Mouse (Mus musculus): ENCODE data around the gene Slc39a8.
A peak's percentile ranks its signal among the peaks of the same experiment; 100 is the strongest.

The Slc39a8 gene

DNA sequence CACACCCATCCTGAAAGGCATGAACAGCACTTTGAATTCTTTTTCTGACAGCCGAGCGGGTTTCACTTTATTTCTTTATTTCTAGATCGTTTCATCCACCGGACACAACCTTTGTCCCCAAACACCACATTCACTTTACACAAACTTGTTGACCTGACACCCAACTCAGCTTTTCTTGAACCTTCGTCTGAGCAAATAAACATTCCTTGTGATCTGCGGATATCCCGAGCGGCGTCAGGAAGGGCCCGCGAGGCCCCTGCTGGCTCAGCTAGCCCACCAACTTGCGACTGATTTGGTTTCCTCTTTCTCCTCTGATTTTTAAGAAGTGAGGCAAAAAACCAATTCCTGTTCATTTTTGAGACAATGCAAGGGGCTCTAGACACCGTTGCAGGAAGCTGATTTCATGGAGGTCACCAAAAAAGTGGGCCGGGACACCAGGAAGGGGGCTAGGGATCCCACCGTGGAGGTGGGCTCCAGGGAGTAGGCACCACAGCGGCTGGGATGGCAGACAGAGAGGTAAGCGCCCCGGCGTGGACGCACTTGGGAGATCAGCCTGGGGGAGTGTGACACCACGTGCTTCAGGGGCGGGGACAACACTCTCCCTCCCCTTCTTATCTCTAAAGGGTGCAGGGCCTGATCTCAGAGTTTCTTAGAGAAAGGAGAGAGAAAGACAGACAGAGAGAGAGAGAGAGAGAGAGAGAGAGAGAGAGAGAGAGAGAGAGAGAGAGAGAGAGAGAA is at the start of gene Slc39a8:
Slc39a8 (plus strand) TSS at position 264 of the 738 bp plus-strand sequence.
- DNase-seq, result peak; percentile 86 to 89

DNA sequence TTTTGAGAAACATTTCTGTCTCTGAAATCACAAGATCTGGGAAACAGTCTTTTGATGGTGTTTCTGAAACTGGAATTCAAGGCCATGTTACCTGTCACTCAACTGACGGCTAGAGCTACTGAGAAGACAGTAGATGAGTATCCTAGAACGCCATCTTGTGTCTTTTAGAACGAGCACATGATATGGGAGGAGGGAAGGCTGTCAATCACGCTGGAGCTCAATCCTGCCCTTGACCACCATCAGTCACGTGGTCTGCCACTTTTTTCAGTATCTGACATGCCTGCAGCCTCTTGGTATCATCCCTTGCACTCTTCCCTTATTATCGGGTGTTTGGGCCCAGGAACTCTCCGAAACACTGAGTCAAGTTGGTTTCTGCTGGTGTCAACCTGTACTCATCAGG is 40.0 kb upstream of the Slc39a8 start:
- no peak for DNase-seq

DNA sequence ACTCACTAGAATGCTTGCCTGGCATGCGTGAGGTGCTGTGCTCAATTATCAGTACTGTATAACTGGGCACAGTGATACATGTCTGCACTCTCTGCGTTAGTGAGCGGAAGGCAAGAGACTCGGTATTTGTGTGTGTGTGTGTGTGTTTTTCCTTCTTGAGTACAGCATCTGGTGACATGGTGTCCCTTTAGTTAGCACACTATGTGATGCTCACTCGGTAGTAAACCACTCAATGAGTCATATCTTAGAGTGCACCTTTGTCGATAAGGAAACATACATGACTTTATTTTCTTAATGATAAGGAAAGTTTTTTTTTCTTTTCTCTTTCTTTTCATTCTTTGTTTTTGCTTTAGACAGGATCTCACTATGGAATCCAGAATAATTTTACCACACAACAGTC is 29.0 kb upstream of the Slc39a8 start:
- DNase-seq, result no peak

DNA sequence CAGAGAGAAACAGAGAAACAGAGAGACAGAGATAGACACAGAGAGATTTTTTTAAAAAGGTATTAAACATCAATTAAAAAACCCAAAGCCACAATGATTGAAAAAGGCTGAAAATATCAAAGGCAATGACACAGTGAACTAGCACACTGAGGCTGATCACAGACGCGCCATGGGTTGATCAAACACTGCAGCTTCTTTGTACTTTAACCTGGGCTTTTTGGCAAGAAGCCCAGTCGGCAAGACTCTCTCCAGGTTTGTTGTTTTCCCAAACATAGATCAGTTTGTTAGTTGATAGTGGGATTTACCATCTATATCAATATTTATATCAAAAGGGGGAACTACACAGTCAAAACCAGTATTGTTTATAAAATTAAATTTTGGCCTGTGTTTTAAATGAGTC is 26.8 kb upstream of the Slc39a8 start:
- peak; percentile 33 to 55 for DNase-seq

DNA sequence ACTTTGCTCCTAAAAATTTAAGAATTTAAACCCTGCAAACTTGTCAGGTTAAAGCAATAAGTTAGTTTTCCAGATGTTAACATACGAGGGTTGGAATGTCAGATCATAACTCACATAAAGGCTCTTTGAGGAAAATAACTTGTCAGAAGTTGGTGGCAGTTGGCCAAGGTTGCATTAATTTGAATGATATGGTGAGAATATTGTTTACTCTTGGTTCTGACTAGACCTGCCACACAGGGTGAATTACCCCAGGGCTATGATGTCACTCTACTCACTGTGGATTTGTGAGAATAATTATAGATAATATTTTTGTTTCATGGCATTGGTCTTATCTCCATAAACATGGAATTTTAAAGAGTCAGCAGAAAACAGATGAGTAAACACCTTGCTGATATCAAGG is 26.4 kb upstream of the Slc39a8 start:
- no peak for DNase-seq

DNA sequence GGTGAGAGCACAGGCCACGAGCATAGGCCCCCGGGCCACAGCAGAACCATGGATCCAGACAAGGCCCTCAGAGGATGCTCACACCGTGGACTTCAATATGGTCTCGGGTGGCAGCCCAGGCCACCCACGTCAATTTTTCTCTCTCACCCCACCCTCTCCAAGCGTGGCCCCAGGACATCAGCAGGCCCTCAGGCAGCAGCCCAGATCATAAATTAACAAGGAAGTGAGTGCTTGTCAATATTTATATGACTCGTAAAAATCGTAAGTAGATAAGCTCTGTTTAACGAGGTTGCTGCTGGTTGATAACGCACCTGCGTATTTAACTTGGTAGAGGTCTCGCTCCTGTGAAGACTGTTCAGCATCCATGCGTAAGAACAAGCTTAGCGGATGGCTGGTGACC is 10.4 kb upstream of the Slc39a8 start:
- no peak for DNase-seq

DNA sequence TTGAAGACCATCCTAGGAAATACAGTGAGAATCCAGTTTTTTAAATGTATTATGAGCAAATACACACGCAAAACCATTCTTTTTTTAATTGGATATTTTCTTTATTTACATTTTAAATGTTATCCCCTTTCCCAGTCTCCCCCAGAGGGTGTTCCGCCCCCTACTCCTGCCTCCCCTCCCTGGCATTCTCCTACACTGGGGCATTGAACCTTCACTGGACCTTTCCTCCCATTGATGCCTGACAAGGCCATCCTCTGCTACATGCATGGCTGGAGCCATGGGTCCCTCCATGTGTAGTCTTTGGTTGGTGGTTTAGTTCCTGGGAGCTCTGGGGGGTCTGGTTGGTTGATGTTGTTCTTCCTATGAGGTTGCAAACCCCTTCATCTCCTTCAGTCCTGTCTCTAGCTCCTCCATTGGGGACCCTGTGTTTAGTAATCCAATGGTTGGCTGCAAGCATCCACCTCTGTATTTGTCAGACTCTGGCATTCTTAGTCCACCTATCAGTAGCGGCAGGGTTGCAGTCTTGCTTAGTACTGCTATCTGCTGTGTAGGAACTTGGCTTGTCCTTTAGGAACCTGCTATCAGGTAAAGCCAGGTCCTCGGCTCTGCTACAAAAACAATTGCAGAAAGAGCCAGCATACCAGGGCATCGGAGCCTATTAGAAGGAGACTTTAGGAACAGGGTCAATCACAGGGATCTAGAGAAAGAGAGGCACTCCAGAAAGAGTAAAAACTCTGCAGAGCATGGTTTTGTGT is 8.9 kb upstream of the Slc39a8 start:
- DNase-seq, result no peak

DNA sequence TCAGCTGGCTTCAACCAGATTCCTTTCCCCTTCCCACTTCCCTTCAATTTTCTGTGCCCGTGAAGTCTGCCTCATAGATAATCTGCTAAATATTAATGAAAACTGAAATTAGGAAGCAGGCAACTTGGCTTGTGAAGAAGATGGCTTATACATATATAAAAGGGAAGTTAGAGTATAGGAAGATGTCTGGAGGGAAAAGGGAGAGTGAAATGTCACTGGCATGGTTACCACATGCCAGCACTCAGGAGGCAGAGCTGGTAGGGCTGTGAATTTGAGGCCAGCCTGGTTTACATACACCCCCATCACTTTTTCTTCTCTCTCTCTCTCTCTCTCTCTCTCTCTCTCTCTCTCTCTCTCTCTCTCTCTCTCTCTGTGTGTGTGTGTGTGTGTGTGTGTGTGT is 8.0 kb upstream of the Slc39a8 start:
- DNase-seq, result no peak

DNA sequence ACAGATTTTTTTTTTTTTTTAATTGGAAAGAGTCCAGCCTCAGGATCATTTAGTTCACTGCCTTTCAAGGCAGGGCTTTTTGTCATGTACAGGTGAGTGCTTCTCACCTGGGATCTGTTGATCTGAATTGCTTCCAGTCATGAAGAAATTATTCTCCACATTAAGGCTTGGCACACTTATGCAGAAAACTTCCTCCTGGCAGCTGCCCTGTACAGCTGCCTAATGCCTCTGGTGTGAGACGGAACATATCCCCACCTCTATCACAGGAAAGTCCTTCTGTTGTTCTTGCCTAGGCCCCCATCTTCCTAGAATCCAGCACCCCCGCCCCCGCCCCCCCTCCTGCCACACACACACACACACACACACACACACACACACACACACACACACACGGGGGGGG is 643 bp upstream of the Slc39a8 start:
- peak in 1 of 2 experiments; percentile 14 for DNase-seq

DNA sequence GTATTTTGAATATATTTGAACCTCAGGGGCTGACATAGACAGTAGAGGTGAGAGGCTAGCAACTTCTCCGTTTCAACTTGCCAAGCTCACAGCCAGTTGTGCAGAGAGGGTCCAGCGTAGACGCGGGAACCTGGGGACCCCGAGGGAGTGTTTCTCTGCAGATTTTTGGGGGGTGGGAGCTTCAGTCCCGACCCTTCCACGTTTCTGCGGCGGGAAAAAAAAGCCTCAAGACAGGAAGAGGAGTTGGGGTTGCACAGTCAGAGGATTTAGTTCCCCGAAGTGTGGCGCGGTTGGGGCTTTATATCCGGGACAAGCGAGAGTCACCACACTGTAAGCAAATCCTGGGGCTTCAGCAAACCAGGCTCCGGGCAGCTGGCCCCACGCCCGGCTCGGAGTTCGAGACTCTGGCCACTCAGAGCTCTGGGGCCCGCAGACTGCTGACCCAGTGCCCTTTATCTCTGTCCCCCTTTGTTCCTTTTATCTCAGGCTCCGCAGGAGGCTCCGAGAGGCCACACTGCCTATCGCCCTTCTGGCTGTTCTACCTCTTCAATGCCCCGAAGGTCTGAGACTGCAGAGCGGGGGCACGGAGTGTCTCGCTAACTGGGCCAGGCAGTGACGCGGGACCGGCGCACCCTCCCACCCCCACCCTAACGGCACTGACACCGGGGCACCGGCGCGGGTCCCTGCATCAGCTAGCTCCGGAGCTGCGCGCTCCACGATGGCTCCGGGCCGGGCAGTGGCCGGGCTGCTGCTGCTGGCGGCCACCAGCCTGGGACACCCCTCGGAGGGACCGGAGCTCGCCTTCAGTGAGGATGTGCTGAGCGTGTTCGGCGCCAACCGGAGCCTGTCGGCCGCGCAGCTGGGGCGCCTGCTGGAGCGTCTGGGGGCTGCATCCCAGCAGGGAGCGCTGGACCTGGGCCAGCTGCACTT is 940 bp downstream of the Slc39a8 start:
- DNase-seq, result peak; percentile 54 to 80

DNA sequence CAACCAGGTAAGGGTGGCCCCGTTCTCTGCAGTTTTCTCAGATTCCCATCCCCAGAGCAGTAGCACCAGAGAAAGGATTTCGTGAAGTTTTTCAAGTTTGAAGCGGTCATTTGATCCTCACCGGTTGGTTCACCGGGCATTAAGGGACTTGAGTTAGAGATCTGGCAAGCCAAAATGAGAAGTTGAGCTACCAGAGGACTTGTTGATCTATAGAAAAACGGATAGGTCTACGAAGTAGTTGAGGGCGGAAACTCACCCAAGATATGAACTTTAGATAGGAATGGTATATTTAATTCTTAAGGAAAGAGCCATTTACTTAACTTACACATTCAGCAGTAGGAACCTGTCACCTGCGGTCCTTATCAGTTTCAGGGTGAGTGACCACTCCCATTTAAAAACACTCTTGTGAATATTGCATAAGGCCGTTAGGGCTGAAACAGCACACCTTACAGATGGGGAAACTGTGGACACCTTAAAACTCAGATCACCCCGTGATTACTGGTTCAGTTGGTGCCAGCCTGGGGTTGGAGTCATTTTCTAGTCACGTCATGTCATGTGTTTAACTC is 1.7 kb downstream of the Slc39a8 start:
- DNase-seq, result no peak

DNA sequence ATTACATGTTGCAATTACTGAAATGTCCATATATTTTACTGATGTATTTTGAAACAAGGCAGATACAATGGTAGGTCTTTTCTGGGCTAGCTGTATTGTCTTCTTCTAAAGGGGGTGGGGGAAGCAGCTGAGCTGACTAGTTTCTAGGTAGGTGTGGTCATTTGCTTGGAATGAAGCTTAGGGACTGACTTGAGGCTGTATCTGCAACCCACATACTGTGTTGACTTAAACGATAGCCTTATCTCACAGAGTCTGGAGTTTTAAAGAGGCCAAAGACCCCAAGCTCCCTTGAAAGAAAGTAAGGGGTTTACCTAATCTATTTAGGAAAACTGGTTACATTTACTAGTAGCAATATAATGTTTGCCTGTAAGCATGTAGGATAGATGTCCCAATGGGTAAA is 2.9 kb downstream of the Slc39a8 start:
- DNase-seq, result no peak

DNA sequence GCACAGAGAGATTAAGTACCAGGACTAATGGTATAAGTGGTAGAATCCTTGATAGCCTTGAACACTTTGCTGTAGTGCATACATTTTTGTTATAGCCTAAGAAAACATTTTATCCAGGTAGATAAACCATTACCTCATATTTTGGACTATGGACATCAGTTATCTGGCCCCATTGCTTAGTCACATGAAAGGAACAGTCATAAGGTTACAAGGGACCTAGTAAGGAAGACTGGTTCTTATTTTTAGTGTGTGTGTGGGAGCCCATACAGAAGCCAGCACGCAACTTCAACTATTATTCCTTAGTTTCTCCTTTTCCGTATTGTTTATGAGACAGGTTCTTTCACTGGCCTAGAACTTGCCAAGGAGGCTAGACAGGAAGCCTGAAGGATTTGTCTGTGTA is 7.4 kb downstream of the Slc39a8 start:
- no peak for DNase-seq

DNA sequence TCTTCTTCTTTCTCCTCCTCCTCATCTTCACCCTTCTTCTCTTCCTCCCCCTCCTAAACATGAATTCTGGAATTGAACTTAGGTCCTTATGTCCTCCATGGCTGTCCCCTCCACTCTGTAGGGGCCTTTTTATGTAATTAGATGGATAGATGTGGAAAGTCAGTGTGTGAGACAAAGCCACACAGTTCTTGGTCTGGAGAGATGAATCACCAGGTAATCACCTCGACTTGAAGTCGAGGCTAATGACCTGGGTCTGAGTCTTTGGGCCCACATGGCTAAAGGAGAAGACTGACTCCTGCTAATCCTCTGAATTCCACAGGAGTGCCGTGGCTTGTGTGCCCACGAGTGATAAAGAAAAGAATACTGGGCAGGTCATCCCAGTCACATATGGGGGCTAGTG is 7.8 kb downstream of the Slc39a8 start:
- DNase-seq, result no peak

DNA sequence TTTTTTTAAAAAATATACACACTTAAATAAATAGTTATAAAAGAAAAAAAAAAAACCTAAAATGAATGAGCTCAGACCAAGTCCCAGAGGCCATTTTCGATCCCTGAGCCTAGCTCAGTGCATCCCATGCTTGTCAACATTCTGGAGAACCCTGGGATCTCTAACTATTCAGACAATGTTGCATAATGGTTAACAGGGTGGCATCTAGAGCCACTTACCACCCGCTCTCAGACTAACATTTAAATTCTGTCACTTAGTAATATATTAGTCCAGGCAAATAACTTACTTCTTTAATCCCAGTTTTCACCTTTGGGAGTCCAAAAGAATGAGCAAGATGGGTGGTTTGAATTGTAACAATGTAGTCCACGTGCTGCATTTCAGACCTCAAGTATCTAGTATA is 9.9 kb downstream of the Slc39a8 start:
- DNase-seq, result peak in 1 of 2 experiments; percentile 22

DNA sequence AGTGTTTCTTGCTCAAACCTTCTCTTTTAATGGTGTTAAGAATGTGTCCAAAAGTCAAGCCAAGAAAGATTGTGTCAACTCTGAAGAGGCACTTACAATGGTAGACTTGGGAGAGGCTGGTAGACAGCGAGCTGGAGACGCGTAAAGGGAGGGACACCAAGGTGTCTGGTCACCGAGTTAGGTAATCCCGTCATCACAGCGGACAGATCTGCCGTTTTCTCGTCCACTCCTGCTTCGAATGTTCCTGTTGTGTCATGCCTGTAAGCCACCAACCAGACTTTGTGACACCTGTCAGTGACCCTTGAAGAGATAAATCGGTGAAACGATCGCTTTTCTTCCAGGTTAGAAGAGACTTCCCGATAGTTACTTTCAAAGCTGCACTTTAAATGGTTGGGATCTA is 14.5 kb downstream of the Slc39a8 start:
- DNase-seq, result no peak

DNA sequence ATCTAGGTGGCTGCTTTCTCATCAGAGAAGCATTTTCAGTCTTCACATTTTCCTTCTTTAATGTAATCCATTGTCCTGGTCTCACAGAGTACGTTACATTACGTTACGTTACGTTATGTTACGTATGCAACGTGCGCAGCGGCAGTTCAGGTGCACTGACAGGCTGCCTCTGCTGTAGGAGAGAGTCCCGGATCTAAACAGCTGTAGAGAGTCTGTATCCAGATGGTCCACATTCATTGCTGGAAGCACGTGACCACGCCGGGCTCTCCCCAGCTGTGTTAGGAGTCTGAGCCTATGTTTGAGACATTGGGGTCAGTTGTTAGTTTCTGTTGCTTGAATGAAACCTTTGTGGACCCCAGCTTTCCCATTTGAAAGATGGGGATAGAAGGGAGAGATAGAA is 15.1 kb downstream of the Slc39a8 start:
- no peak for DNase-seq

DNA sequence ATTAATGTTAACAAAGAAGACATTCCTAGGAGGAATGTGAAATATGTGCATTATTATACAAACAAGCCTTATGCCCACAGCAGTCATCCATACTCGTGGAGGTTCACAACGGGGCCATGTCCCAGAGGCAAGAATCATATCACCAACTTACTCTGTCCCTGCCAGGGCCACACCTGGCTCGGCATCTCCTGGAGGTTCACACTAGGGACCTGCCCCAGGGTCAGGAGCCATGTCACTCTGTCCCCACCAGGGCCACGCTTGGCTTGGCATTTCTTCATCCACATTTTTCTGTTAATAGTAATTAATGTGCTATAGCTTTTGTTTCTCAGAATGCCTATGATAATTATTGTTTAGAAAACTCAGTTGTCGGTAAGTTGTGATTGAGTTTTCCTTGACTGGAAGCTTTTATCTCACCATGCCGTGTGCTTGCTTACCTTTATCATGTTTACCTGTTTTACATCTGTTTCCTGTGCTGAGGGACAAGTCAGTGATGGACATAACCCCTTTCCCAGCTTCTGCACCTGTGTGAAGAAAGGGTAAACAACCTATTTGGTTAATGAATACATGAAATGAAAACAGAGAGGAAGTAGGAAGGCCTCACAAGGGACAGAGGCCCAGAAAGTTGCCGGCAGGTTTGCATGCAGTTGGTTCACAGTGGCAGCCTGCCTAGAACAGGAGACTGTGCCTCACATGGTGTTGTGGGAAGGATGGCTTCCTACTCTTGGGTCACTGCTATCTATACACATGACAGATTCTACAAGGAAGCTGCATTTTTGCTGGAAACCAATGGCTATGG is 16.8 kb downstream of the Slc39a8 start:
- peak; percentile 33 to 43 for DNase-seq

DNA sequence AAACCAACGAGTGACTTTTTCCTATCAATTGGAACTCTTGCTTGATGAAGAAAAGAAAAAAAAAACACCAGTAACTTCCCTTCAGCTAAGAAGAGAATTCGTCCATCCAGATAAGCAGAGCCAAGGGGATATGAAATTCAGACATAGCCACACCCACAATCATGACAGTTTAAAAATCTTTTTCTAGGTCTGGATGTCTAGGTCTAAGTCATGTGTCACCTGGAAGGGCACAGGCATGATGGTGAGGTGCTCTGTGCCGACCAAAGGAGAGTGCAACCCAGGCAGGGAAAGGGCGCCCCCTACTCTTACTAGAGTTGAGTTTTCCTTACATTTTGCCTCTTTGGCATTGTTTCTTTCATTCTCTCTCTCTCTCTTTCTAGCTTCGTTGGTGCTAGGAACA is 18.1 kb downstream of the Slc39a8 start:
- peak in 1 of 2 experiments; percentile 12 for DNase-seq

DNA sequence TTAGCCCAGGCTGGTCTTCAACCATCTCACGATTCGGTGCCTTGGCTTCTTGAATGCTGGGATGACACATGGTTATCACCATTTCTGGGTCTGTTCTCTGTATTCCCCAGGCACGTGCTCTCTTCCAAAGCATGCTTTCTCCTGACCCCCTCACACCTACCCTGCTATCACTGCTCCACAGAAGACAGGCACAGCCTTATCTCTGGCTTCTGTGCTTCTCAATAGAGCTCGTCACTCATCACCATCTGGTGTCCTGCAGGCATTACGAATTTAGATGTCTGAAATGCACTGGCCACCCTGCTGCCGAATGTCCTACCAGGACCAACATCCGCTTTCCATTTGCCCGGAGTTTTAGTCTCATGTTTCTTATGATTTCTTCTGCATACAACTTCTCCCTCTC is 18.6 kb downstream of the Slc39a8 start:
- DNase-seq, result no peak

DNA sequence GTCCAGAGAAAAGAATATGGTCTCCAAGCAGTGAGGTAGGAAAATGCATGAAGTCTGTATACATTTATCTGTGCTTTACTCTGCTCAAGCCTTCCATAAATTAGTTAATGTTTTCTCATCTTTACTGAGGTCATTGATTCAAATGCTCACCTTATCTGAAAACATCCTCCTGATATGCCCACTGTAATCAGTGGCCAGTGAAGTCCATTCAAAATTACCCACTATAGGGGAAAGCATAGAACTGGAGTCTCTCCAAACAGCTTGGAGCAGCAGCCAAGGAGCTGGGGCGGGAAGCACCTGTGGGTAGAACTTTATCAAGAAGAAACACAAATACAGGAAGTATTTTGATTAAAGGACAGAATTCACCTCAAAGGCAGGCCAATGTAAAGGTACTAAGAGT is 19.8 kb downstream of the Slc39a8 start:
- DNase-seq, result no peak

DNA sequence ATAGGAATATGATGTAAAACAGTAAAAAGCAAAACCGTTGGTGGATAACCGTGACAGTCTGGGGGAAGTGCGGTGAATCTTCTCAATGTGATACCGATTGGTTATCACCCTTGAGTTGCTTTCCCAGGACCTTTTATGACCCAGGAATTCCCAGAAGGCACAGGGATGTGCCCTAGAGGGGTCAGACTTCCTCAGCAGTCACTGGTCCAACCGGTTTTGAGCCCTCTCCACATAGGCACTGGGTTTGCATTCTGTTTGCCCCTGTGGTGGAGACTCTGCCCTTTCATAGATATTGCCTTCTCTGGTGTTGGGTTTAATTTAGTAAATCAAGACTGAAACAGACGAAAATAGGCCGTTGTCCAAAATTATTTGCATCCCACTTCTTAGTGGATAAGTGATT is 20.8 kb downstream of the Slc39a8 start:
- DNase-seq, result no peak

All from kidney, postnatal 36 days (tissue).